Mouse (Mus musculus): Measurements from ENCODE around the gene Nanos2. TPM values are rescaled to one million over a fixed set of nuclear protein-coding genes. Genes with fewer than 3 reads are reported as not detected.

Nanos2 gene
- polyA plus RNA-seq, 1 experiment from 2014 or later, result 0.18 TPM

GRCm38 (mm10) chr7:19031641-19032040 is 44.4 kb downstream of the Nanos2 start:
- 85% methylated on average over 4 of the region's 4 CpGs for WGBS
- no peak overlapping the region for H3K9ac ChIP-seq (ENCODE audit: low read length)
- H3K27me3 ChIP-seq (replicated peaks; ENCODE audit: control insufficient read depth, insufficient read depth, low read length), result no peaks in the 10 kb centered on the region
- peaks cover 77% of the 10 kb centered on the region for H3K36me3 ChIP-seq (ENCODE audit: control insufficient read depth, insufficient read depth, low read length)
- H3K4me1 ChIP-seq (ENCODE audit: control insufficient read depth, insufficient read depth, low read length), result no peaks in the 10 kb centered on the region
- no peak overlapping the region for H3K27ac ChIP-seq (ENCODE audit: low read depth, low read length)
- DNase-seq (ENCODE audit: low spot score) (no peak), ATAC-seq (no peak)
- H3K9me3 ChIP-seq (replicated peaks; ENCODE audit: control insufficient read depth, low read length), result no peaks in the 10 kb centered on the region
- H3K4me2 ChIP-seq (ENCODE audit: low read length), result no peak overlapping the region
- no peak overlapping the region for H3K4me3 ChIP-seq (ENCODE audit: low read depth, low read length)

Other genes starting within 250 kb of the Nanos2 start
- gene Psg19, start 188.9 kb upstream of the Nanos2 start, polyA plus RNA-seq (2014; fragmentation: Nextera tagmentation; extraction: Ambion mirVana), result not detected in 2 replicates
- gene Psg17, start 165.8 kb upstream of the Nanos2 start, polyA plus RNA-seq (2014; fragmentation: Nextera tagmentation; extraction: Ambion mirVana), result 0.10 TPM in 1 of 2 replicates, not detected in the other
- 0.29 and 0.41 TPM in 2 replicates for gene Mill2, start 147.4 kb upstream of the Nanos2 start, polyA plus RNA-seq (2014; fragmentation: Nextera tagmentation; extraction: Ambion mirVana)
- 19.1 and 20.9 TPM in 2 replicates for gene Pglyrp1, start 116.1 kb upstream of the Nanos2 start, polyA plus RNA-seq (2014; fragmentation: Nextera tagmentation; extraction: Ambion mirVana)
- 17.4 and 19.0 TPM in 2 replicates for gene Ccdc61, start 77.0 kb upstream of the Nanos2 start, polyA plus RNA-seq (2014; fragmentation: Nextera tagmentation; extraction: Ambion mirVana)
- gene Nova2, start 61.5 kb upstream of the Nanos2 start, polyA plus RNA-seq (2014; fragmentation: Nextera tagmentation; extraction: Ambion mirVana), result 13.1 and 15.7 TPM in 2 replicates
- gene Mypop, start 3.8 kb downstream of the Nanos2 start, polyA plus RNA-seq (2014; fragmentation: Nextera tagmentation; extraction: Ambion mirVana), result 3.6 and 3.9 TPM in 2 replicates
- gene Irf2bp1, start 16.6 kb downstream of the Nanos2 start, polyA plus RNA-seq (2014; fragmentation: Nextera tagmentation; extraction: Ambion mirVana), result 25.9 and 33.3 TPM in 2 replicates
- gene Foxa3, start 36.1 kb downstream of the Nanos2 start, polyA plus RNA-seq (2014; fragmentation: Nextera tagmentation; extraction: Ambion mirVana), result not detected in 2 replicates
- 19.1 and 22.7 TPM in 2 replicates for gene Sympk, start 37.0 kb downstream of the Nanos2 start, polyA plus RNA-seq (2014; fragmentation: Nextera tagmentation; extraction: Ambion mirVana)
- not detected in 2 replicates for gene Rsph6a, start 67.3 kb downstream of the Nanos2 start, polyA plus RNA-seq (2014; fragmentation: Nextera tagmentation; extraction: Ambion mirVana)
- 28.0 and 29.1 TPM in 2 replicates for gene Dmwd, start 88.8 kb downstream of the Nanos2 start, polyA plus RNA-seq (2014; fragmentation: Nextera tagmentation; extraction: Ambion mirVana)
- gene Dmpk, start 96.4 kb downstream of the Nanos2 start, polyA plus RNA-seq (2014; fragmentation: Nextera tagmentation; extraction: Ambion mirVana), result 4.4 and 7.8 TPM in 2 replicates
- gene Six5, start 107.2 kb downstream of the Nanos2 start, polyA plus RNA-seq (2014; fragmentation: Nextera tagmentation; extraction: Ambion mirVana), result 2.4 and 3.5 TPM in 2 replicates
- gene Gm4969, start 131.0 kb downstream of the Nanos2 start, polyA plus RNA-seq (2014; fragmentation: Nextera tagmentation; extraction: Ambion mirVana), result 2.2 and 3.3 TPM in 2 replicates
- 10.1 and 11.9 TPM in 2 replicates for gene Fbxo46, start 132.5 kb downstream of the Nanos2 start, polyA plus RNA-seq (2014; fragmentation: Nextera tagmentation; extraction: Ambion mirVana)
- gene Qpctl, start 161.9 kb downstream of the Nanos2 start, polyA plus RNA-seq (2014; fragmentation: Nextera tagmentation; extraction: Ambion mirVana), result 11.1 and 14.0 TPM in 2 replicates
- 141 and 155 TPM in 2 replicates for gene Snrpd2, start 162.3 kb downstream of the Nanos2 start, polyA plus RNA-seq (2014; fragmentation: Nextera tagmentation; extraction: Ambion mirVana)
- gene Gipr, start 178.7 kb downstream of the Nanos2 start, polyA plus RNA-seq (2014; fragmentation: Nextera tagmentation; extraction: Ambion mirVana), result 4.8 and 8.2 TPM in 2 replicates
- 3.4 TPM in 2 replicates for gene Eml2, start 189.0 kb downstream of the Nanos2 start, polyA plus RNA-seq (2014; fragmentation: Nextera tagmentation; extraction: Ambion mirVana)
- 1.8 and 2.3 TPM in 2 replicates for gene Gpr4, start 225.1 kb downstream of the Nanos2 start, polyA plus RNA-seq (2014; fragmentation: Nextera tagmentation; extraction: Ambion mirVana)
- gene Opa3, start 240.9 kb downstream of the Nanos2 start, polyA plus RNA-seq (2014; fragmentation: Nextera tagmentation; extraction: Ambion mirVana), result 42.5 TPM in 2 replicates

Measured in forebrain, embryonic 14.5 days (tissue).